Mouse (Mus musculus): ENCODE data around the gene Acss2. TPM values are rescaled to one million over a fixed set of nuclear protein-coding genes. Genes with fewer than 3 reads are reported as not detected.

The Acss2 gene
- polyA plus RNA-seq, 1 experiment: 514 TPM

DNA sequence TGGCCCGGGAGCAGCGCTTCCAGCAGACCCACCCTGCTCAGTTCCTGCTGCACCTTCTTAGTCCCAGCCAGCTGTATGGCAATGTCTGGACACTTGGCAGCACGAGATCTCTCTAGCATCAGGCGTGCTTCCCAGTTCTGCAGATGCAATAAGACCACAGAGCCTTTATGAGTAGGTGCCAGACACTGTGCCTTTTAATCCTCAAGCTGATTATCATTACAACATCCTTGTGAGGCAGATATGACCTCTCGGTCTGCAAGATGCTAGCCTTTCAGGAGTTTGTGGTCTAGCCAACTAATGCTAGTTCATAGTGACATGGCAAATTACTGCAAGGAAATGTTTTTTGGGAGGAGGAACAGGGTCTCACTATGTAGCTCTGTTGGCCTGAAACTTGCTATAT, 50.0 kb downstream of the Acss2 start:
- H3K4me3 ChIP-seq (ENCODE audit: insufficient read depth, low read depth, low read length): no peak overlapping the region
- no peak overlapping the region for H3K27ac ChIP-seq (replicated peaks; ENCODE audit: low read depth, low read length)
- H3K4me1 ChIP-seq (ENCODE audit: control insufficient read depth, insufficient read depth, insufficient read length, low read length): no peaks in the 10 kb centered on the region

DNA sequence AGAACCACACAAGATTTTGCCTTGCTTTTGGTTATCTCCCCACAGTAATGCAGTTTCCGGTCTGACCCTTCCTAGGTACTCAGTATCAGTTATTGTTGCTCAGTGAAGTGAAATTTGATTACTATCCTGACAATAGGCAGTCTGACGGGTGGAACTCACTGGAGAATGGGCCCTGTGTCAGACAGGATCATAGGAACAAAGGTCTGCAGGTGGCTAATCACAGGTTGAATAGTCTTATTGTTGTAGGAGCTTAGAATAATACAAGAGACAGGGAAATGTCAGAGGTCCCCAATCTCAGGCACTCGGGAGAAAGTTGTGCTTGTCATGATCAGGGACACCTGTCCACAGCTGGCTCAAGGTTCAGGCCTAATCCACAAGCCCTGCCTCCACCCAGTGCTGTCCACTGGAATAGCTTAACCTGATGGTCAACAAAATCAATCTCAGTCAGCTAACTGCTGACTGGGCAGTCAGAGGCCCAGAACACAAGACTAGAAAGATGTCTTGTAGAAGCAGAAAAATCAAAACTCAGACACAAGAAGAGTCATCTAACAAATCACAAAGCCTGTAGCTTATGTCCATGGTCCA, 51.6 kb downstream of the Acss2 start:
- Histone ChIP-seq H3K4me3 (ENCODE audit: insufficient read depth, low read depth, low read length) (no peak overlapping the region), H3K27ac (replicated peaks; ENCODE audit: low read depth, low read length) (no peak overlapping the region)

GRCm38 (mm10) chr2:155573001-155573400, 55.3 kb downstream of the Acss2 start:
- H3K4me3 ChIP-seq (ENCODE audit: insufficient read depth, low read depth, low read length): no peak overlapping the region
- H3K4me1 ChIP-seq (ENCODE audit: control insufficient read depth, insufficient read depth, insufficient read length, low read length): no peaks in the 10 kb centered on the region
- H3K27ac ChIP-seq (replicated peaks; ENCODE audit: low read depth, low read length): no peak overlapping the region

More for the DNA sequence above, 51.6 kb downstream of the Acss2 start:
- no peaks in the 10 kb centered on the region for H3K4me1 ChIP-seq (ENCODE audit: control insufficient read depth, insufficient read depth, insufficient read length, low read length)

DNA sequence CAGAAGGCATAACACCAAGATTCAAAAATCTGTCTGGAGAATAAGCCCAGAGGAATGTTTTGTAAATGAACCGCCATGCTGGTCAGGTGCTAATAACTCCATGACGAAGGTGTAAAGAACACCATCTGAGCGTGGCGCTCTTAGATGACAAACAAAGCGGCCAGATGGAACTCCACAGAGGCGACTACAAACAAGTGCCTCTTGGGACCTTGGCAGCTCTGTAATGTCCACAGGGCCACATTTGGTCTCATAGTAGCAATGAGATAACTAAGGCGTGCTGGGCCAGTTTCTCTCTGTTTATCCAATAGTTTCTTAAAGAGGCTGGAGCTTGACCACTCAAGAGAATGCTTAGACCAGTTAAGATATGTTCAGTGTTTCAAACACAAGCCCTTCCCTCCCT, 56.2 kb downstream of the Acss2 start:
- no peak overlapping the region for H3K27ac ChIP-seq (replicated peaks; ENCODE audit: low read depth, low read length)
- H3K4me1 ChIP-seq (ENCODE audit: control insufficient read depth, insufficient read depth, insufficient read length, low read length): no peaks in the 10 kb centered on the region
- no peak overlapping the region for H3K4me3 ChIP-seq (ENCODE audit: insufficient read depth, low read depth, low read length)

GRCm38 (mm10) chr2:155574700-155575099, 57.0 kb downstream of the Acss2 start:
- Histone ChIP-seq H3K4me3 (ENCODE audit: insufficient read depth, low read depth, low read length) (no peak overlapping the region), H3K4me1 (ENCODE audit: control insufficient read depth, insufficient read depth, insufficient read length, low read length) (no peaks in the 10 kb centered on the region), H3K27ac (replicated peaks; ENCODE audit: low read depth, low read length) (peak overlapping the region; percentile 53; the same call in 1 of the 2 replicates)

GRCm38 (mm10) chr2:155576656-155577055, 58.9 kb downstream of the Acss2 start:
- no peak overlapping the region for H3K27ac ChIP-seq (replicated peaks; ENCODE audit: low read depth, low read length)
- H3K4me1 ChIP-seq (ENCODE audit: control insufficient read depth, insufficient read depth, insufficient read length, low read length): no peaks in the 10 kb centered on the region
- no peak overlapping the region for H3K4me3 ChIP-seq (ENCODE audit: insufficient read depth, low read depth, low read length)

GRCm38 (mm10) chr2:155580331-155580730, 62.6 kb downstream of the Acss2 start:
- Histone ChIP-seq H3K27ac (replicated peaks; ENCODE audit: low read depth, low read length) (no peak overlapping the region), H3K4me3 (ENCODE audit: insufficient read depth, low read depth, low read length) (no peak overlapping the region), H3K4me1 (ENCODE audit: control insufficient read depth, insufficient read depth, insufficient read length, low read length) (no peaks in the 10 kb centered on the region)

DNA sequence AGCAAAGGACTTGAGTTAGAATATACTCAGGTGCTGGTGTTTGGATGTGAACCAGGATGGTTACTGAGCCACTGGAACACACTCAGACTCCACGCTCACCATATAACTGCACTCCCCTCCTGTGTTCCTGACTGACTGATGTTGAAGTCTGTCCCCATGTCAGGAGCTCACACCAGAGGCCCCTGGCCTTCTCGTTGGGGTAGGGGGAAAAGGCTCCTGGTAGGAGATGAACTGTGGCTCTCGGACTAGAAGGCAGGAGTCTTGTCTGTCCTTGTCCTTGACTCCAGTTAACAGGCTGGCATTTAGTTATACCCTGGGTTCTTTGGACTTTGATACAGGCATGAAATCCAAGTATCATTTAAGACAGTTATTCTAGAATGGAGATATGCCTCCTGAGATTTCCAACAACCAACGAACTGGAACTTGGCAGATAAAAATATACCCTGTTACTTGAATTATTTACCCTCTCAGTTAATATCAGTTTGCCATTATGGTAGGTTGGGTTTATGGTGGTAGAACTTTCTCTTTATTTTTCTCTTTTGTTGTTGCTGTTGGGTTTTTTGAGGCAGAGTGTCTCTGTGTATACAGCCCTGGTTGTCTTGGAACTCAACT, 64.7 kb downstream of the Acss2 start:
- H3K27ac ChIP-seq (replicated peaks; ENCODE audit: low read depth, low read length): no peak overlapping the region
- no peaks in the 10 kb centered on the region for H3K4me1 ChIP-seq (ENCODE audit: control insufficient read depth, insufficient read depth, insufficient read length, low read length)
- H3K4me3 ChIP-seq (ENCODE audit: insufficient read depth, low read depth, low read length): no peak overlapping the region

DNA sequence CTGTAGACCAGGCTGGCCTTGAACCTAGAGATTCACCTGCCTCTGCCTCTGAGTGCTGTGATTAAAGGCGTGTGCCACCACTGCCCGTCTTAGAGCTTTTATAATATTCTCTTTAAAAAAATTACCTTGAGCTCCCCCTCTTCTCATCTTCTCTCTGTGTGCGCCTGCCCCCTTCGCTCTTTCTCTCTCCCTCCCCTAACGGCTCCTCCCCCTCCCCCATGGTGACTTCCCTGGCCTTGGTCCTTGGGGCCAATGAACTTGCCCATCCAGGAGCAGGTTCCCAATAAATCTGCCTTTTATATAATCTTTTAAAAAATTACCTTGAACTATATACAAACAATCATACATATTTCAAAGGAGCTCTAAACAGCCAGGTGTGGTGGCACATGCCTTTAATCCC, 65.2 kb downstream of the Acss2 start:
- no peak overlapping the region for H3K4me3 ChIP-seq (ENCODE audit: insufficient read depth, low read depth, low read length)
- H3K4me1 ChIP-seq (ENCODE audit: control insufficient read depth, insufficient read depth, insufficient read length, low read length): no peaks in the 10 kb centered on the region
- H3K27ac ChIP-seq (replicated peaks; ENCODE audit: low read depth, low read length): no peak overlapping the region

DNA sequence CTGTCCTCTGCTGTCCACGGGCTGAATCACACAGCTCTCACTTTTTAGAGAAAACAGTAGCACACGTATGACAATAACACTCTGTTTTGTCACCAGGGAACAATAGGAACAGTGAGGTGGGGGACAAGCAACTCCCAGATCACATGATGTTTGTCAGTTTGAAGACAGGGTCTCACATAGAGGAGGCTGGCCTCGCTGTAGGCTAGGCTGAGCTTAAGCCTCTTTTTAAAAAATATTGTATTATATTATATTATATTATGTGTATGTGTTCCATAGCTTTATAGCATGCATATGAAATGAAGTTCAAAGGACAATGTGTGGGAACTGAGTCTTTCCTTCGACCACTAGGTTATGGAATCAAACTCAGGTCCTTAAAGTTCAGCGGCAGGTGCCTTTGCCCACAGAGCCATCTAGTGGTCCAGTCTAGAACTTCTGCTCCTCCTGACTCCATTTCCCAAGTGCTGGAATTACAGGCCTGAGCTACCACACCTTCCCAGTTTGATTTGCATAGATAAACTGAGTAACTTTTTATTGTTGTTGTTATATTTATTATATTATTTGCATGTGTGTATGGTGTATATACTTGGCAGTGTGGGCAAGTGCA, 66.3 kb downstream of the Acss2 start:
- Histone ChIP-seq H3K27ac (replicated peaks; ENCODE audit: low read depth, low read length) (no peak overlapping the region), H3K4me3 (ENCODE audit: insufficient read depth, low read depth, low read length) (no peak overlapping the region), H3K4me1 (ENCODE audit: control insufficient read depth, insufficient read depth, insufficient read length, low read length) (no peaks in the 10 kb centered on the region)

DNA sequence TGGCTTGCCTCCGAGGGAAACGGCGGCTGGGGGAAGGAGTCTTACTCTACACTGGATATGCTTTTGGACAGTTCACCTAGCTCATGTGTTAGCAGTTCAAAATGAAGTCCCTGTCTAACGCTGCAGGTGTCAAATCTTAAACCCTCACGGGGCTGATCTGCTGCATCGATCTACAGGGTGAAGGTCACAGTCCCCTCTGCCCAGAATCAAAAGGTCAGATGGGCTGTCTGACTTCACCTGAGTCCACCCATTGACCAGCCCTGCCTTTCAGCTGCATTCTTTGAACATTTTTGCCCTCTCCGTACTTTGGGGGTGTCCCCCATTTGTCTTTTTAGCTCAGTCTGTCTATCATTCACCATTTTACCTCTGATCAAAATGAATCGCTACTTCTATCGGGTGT, 67.3 kb downstream of the Acss2 start:
- Histone ChIP-seq H3K4me1 (ENCODE audit: control insufficient read depth, insufficient read depth, insufficient read length, low read length) (no peaks in the 10 kb centered on the region; the same call in 1 of the 2 replicates), H3K4me3 (ENCODE audit: insufficient read depth, low read depth, low read length) (no peak overlapping the region), H3K27ac (replicated peaks; ENCODE audit: low read depth, low read length) (peak overlapping the region; percentile 67)

DNA sequence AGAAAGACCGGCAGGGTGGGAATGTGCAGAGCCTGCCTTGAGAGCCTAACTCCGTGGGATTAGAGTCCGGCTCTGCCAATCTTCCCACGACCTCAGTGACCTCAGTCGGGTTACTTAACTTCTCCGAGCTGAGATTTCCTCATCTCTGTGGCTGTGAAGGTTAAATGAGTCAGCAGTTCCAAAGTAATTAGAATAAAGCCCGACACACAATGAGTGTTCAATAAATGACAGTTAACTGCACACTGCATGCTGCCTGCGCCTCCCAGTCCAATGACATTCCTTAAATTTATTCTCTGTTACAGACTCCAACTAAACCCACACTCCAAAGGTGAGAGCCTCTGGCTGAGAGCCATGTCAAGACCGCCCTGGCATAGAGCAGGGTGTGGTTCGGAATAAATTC, 67.7 kb downstream of the Acss2 start:
- Histone ChIP-seq H3K4me3 (ENCODE audit: insufficient read depth, low read depth, low read length) (no peak overlapping the region; the same call in 1 of the 2 replicates), H3K4me1 (ENCODE audit: control insufficient read depth, insufficient read depth, insufficient read length, low read length) (no peaks in the 10 kb centered on the region; the same call in 1 of the 2 replicates), H3K27ac (replicated peaks; ENCODE audit: low read depth, low read length) (peak overlapping the region; percentile 83)

- H3K4me1 ChIP-seq (ENCODE audit: control insufficient read depth, insufficient read depth, insufficient read length, low read length): no peaks in the 10 kb centered on the region; the same call in 1 of the 2 replicates
- no peak overlapping the region for H3K27ac ChIP-seq (replicated peaks; ENCODE audit: low read depth, low read length)
- H3K4me3 ChIP-seq (ENCODE audit: insufficient read depth, low read depth, low read length): no peak overlapping the region
Observed at GRCm38 (mm10) chr2:155588136-155588535, 70.4 kb downstream of the Acss2 start.

GRCm38 (mm10) chr2:155589521-155589920, 71.8 kb downstream of the Acss2 start:
- peak overlapping the region; percentile 59 for H3K27ac ChIP-seq (replicated peaks; ENCODE audit: low read depth, low read length)
- H3K4me1 ChIP-seq (ENCODE audit: control insufficient read depth, insufficient read depth, insufficient read length, low read length): no peaks in the 10 kb centered on the region; the same call in 1 of the 2 replicates
- no peak overlapping the region for H3K4me3 ChIP-seq (ENCODE audit: insufficient read depth, low read depth, low read length)

DNA sequence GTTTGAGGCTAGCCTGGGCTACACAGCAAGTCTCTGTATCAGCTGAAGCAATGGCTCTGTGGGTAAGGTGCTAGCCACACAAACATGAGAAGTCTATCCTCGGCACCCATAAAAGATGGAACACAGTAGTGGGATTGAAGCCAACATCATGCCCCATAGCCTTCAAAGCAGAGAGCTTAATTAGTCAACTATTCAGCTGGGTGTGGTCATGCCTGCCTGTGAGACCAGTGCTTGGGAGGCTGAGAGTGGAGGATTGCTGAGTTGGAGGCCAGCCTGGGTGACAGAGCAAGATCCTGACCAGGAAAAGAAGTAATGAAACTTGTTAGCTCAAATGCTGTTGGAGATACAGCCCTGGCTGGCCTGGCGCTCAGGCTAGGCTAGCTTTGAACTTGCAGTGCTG, 73.1 kb downstream of the Acss2 start:
- no peaks in the 10 kb centered on the region; the same call in 1 of the 2 replicates for H3K4me1 ChIP-seq (ENCODE audit: control insufficient read depth, insufficient read depth, insufficient read length, low read length)
- no peak overlapping the region for H3K27ac ChIP-seq (replicated peaks; ENCODE audit: low read depth, low read length)
- H3K4me3 ChIP-seq (ENCODE audit: insufficient read depth, low read depth, low read length): no peak overlapping the region

DNA sequence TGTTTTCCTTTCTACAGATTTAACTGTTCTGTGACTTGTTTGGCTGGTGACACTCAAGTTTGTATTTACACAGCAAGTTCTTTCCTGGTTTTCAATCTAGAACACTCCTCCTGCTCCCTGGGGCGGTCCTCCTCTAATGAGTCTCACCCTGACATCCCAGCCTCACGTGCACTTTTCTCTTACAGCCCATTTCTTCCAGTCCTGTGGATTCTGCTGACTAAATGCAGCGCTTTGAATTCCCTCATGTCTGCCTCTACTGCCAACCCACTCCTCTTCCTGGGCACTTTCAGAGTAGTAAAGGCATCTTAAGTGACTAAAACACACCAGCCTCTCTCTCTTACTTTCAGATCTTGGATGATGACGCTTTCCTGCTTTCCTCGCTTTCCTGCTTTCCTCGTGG, 73.9 kb downstream of the Acss2 start:
- Histone ChIP-seq H3K27ac (replicated peaks; ENCODE audit: low read depth, low read length) (peak overlapping the region; percentile 87), H3K4me1 (ENCODE audit: control insufficient read depth, insufficient read depth, insufficient read length, low read length) (no peaks in the 10 kb centered on the region; the same call in 1 of the 2 replicates), H3K4me3 (ENCODE audit: insufficient read depth, low read depth, low read length) (peak overlapping the region; percentile 90)

Measured in brown adipose tissue, adult 24 weeks (tissue).